Comparison of ENCODE assay signal across 9 mouse cellular contexts in the genomic region with DNA sequence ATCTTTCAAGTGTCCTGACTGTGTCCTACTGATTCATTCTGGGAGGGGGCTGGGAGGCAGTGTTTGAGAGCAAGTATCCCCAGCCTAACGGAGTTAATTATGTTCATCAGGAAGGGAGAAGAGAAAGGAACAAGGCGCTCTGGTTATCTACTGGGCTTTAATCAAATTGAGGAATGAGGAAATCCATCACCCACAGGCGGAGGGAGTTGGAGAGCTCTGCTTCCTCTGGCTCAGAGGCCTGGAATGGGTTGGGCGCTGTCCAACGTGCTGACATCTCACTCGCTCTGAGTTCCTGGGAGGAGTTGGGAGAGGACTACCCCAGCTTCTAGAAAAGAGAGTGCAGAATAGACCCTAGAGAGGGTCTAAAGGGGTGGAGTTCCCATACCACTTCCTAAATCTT. TPM values are rescaled to one million over a fixed set of nuclear protein-coding genes. Genes with fewer than 3 reads are reported as not detected.
DNase-seq lines count a peak whose midpoint lies in the region.
"Had no signal": no experiment of that assay in that cellular context is flagged by ENCODE, and none has a peak within 500 bp of the region (broad histone marks: within the 10 kb centered on the region; RNA-seq: fewer than 3 reads in every experiment).

No protein-coding gene starts in this region.

- DNase-seq in kidney, adult 18-20 months: peak; percentile 44
- DNase-seq in kidney, adult 11 months: no peak
- DNase-seq in ZHBTc4 (ENCODE audit: low read depth, low spot score): peak; percentile 66
- peak; percentile 81 for DNase-seq in embryo, embryonic 11 days
- peak; percentile 68 to 74 for DNase-seq in kidney, postnatal 25 days
- DNase-seq in ovary, postnatal 36 days (ENCODE audit: low spot score): peak; percentile 69
- DNase-seq in frontal cortex, postnatal 10 days (ENCODE audit: low spot score in 2 of 2): no peak
- DNase-seq in layer of hippocampus, adult 8-10 months (ENCODE audit: low spot score in 2 of 2): no peak

RNA-seq across cellular contexts. Expression of a gene that starts 21.7 kb away (rescaled TPM):
- 1 to 10 TPM; 5.0 to 7.3 (median 6.6) TPM for total RNA-seq in layer of hippocampus, adult 8-10 months (2022)
- total RNA-seq: hematopoietic stem cell, adult 5-6 weeks had no signal

Comparison
In these comparisons a context has a peak if more than half of its experiments do, and no peak if none do; other contexts are left out.
1. DNase-seq: peak in kidney, adult 18-20 months (single experiment), ZHBTc4 (single experiment), embryo, embryonic 11 days (single experiment), kidney, postnatal 25 days (2 of 2) and ovary, postnatal 36 days (single experiment); none in kidney, adult 11 months (single experiment), frontal cortex, postnatal 10 days (0 of 2) and layer of hippocampus, adult 8-10 months (0 of 2).